Mouse (Mus musculus): ENCODE measurements around the gene Prkar2b.
A peak's percentile ranks its signal among the peaks of the same experiment; 100 is the strongest.
"Not testable (repeated sequence)": the region's sequence is repeated elsewhere in the genome, so short reads cannot be mapped to it uniquely, and the experiment has no call there.

Prkar2b gene

GRCm38 (mm10) chr12:32059707-32060106, 1.4 kb downstream of the Prkar2b start:
- no peak for DNase-seq

DNA sequence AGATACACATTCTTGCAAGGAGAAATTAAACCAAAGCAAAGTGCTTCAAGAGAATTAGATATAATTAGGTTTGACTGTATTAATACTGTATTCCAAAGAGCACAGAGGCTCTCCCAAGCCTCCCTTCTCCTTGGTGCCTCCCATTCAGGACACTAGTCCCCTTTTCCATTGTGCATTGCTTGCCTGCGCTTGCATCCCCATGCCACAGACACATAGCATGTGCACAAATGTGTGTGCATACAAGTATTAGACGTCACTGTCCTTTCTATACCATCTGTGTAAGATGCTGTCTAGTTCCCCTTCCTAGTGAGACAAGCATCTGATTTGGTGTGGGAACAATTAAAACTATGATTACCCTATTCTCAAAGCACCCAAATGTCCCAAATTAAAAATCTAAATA, 2.0 kb downstream of the Prkar2b start:
- DNase-seq: no peak

- no peak for DNase-seq
Observed at GRCm38 (mm10) chr12:32057461-32058199, 3.5 kb downstream of the Prkar2b start.

- no peak for DNase-seq
Observed at GRCm38 (mm10) chr12:32055797-32056196, 5.3 kb downstream of the Prkar2b start.

DNA sequence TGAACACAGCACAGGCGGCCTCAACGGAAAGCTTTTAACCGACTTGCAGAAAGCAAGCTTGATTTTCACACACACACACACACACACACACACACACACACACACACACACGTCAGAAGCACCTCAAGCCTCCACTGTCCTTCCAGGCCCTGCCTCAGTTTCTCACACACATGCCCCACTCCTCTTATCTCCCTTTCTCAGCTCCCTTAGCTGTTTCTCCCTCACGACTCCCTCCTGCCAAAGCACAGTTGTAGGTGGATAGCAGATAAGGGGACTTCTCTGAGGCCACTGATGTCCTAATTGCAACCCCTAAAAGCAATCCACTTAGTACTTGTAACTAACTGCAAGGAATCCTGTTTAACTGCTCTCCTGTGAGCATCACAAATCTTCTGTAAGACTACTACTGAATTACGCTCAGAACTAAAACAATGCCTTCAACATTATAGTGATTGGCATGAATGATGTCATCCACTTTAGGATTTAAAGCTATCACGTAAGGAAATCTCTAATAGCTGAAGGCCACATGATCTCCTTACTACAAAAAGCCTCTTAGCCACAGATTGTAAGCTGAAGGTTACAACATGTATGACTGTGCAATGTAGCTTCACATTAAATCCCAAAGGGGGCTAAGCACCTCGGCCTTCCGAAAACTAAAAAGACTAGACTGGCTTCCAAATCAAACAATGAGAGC, 6.5 kb downstream of the Prkar2b start:
- DNase-seq: no peak

DNA sequence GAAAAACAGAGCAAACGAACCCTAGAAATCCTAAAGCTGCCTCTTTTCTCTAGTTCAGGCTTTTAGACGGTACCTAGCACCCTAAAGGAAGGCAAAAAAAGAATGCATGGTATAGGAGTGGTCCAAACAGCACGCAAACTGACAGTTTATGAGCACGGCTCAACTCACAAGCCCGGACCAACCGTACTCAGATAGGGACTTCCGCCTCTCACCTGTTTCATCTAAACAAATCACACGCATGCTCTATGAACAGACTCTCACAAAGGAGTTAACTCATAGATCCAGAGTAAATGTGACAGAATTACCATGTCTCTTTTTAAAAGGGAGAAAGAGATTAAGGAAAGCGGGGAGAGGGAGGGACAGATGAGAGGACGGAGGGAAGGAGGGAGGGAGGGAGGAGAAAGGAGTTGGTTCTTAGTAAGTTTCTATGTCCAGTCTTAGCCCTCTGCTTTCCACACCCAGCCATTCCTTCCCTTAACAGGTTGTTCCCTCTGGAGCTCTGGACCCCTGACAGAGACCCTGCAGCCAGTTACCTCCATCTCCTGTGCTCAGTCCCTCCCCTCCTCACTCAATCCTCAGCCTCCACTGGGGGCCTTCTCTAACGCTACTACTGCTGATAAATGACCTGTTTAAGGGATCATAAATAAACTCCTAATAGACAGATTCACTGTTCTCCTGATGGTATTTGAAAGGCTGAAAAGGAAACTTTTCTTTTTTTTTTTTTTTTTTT, 7.3 kb downstream of the Prkar2b start:
- no peak for DNase-seq

DNA sequence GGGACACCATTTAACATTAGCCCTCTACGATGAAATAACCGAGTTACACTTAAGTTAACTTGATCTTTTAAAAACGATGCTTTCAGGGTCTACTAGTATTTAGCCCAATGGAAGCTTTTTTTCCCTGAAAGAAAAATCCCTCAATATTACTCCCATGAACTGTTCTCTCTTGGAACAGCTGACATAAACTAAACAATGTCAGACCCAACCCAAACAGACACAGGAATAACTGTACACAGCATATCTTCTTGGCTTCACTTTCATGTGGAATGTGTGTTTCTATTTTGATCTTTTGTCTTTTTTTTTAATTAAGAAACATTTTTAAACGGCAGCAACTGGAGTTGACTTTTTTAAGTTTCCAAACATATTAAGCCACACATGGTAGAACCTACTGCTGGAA, 8.2 kb downstream of the Prkar2b start:
- no peak for DNase-seq

- DNase-seq: no peak
Observed at GRCm38 (mm10) chr12:32050165-32050564, 10.9 kb downstream of the Prkar2b start.

DNA sequence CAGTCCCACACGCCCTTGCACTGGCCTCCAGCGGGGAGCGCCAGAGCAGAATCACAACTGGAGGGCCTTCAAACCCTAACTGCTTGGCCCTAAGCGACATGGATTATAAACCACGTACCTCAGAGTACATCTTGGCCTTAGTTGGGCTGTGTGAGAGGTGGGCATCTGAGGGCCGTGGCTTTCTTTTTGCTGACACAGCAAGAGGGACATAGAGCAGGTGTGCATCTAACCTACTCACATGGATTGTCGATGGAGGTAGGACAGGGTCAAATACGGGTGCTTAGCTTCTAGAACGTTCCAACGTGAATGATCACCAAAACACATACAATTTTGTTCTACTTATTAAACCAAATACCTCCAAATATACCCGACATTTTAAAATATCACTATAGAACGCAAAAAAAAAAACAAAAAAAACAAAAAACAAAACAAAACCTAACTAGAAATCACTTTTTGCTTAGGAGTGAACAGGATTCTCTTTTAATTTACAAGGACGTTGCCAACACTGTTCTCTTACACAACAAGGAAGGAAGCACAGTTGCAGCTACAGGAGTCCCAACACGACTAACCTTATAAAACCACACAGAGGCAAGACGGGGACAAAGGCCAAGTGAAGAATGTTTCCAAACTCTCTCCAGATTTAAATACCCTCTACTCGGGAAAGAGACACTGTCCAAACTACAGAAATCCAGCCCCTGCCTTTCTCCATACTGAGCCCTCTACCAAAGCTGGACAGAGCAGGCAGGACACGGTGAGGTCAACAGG, 15.3 kb downstream of the Prkar2b start:
- DNase-seq: peak in 1 of 2 experiments; percentile 5

- DNase-seq: no peak
Observed at GRCm38 (mm10) chr12:32044487-32045134, 16.5 kb downstream of the Prkar2b start.

- no peak for DNase-seq
Observed at GRCm38 (mm10) chr12:32033536-32033935, 27.6 kb downstream of the Prkar2b start.

DNA sequence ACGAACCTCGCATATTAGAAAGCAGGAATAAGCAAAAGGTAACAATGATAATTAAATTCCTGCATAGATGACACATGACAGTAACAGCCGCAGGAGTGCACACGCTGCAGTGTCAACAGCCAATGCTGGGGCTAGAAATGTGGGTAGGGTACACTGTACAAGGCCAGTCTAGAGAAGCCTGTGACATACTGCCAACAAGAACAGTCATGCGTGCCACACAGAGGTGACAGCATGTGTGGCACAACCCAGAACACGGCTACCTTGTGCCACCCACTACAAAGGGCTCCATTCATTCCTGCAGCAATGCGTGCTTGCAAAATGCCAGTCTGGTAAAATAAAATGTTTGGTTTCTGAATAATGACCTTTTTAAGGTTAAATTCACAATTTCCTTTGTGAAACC, 28.2 kb downstream of the Prkar2b start:
- DNase-seq: no peak

GRCm38 (mm10) chr12:32018376-32018750, 42.7 kb downstream of the Prkar2b start:
- peak in 1 of 2 experiments; percentile 11 for DNase-seq

GRCm38 (mm10) chr12:32017636-32018375, 43.3 kb downstream of the Prkar2b start:
- DNase-seq: no peak

DNA sequence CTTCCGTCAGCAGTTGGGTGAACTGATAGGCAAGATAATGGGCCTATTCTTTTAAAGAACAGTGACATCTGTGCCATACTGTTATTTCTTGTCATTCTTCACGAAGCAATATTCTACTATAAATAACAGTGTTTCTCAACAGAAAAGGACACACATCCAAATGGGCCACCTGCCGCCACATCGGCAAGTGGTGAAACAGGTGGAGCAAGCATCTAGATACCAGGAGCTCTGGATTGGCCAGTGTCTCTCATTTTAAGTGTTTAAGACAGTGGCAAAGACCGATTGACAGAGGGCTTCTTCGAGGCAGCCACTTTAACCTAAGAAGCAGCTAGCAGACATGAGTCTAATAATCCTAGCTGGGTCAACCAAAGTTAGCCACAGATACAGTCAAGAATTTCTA, 44.6 kb downstream of the Prkar2b start:
- DNase-seq: no peak

- no peak for DNase-seq
Observed at GRCm38 (mm10) chr12:32015268-32015769, 45.8 kb downstream of the Prkar2b start.

DNA sequence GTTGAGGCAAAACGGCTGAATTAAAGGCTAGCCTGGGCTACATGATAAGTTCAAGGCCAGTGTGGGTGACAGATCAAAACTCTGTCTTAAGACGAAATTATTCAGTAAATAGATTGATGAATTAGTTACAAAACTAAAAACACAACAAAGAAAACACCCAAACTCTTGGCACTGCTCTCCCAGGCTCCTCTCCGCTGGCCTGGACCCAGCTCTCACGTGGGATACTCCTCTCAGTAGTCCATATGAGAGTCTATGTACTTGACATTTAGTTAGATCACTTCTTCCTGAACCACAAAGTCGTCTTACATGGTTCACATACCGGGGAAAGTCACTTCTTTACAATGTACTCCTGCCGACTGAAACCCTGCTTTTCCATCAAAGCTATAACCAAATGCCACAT, 46.3 kb downstream of the Prkar2b start:
- no peak for DNase-seq

DNA sequence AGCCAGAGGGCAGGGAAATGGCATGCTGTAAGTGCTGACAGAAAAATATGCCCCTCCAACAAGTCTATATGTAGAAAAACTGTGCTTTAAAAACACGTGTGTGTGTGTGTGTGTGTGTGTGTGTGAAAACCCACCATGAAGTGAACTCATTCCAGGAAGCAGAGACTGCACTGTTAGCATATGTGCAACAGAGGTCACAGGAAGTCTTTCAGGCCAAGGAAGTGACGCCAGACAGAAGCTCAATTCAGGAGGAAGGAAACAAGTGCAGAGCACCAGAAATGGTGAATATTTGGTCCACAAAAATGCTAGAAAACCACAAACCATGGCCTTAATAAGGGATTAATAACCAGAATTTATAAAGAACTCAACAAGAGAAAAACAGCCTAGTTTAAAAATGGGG, 48.9 kb downstream of the Prkar2b start:
- DNase-seq: no peak

GRCm38 (mm10) chr12:32011128-32011527, 50.0 kb downstream of the Prkar2b start:
- DNase-seq: no peak

GRCm38 (mm10) chr12:32009985-32010369, 51.1 kb downstream of the Prkar2b start:
- not testable (repeated sequence) for DNase-seq

DNA sequence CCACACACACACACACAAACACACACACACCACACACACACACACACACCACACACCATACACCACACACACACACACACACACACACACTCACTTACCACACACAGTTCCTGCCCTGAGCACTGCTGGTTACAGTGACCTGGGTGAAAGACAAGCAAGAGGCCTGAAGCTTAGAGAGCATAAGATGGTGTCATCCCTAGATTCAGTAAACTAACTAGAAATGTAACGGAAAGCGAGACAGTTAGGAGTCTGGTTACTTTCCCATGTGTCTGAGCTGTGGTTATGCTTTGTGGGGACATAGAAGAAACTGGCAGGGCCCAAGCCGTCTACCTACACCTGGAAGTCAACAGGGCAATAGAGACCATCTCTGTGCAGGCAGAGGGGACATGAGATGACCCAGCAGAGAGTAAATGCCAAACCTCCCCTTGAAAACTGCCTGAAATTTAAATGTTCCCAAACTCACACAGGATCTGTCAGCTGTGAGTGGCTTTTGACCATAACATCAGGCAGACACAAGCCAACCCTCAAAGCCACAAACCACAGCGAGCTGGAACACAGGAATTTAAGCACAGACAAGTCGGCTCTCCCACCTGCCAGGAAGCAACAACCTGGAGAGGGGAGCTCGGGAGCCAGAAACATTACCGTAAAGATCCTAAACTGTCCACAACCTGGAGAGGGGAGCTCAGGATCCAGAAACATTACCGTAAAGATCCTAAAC, 51.7 kb downstream of the Prkar2b start:
- DNase-seq: no peak
